ENCODE assay signal across 8 mouse cellular contexts in genomic region chr5:23418797-23419595, GRCm38 (mm10). TPM values are rescaled to one million over a fixed set of nuclear protein-coding genes. Genes with fewer than 3 reads are reported as not detected.
DNase-seq lines count a peak whose midpoint lies in the region; ATAC-seq and TF ChIP-seq lines count a peak whose summit lies in the region.

No protein-coding gene starts in this region.

- no peaks in the 10 kb centered on the region for H3K36me3 ChIP-seq in testis, adult 2 months (ENCODE audit: control insufficient read depth, insufficient read depth, low read length)
- peaks cover 9% of the 10 kb centered on the region; the same call in 1 of the 2 replicates for H3K36me3 ChIP-seq in intestine, postnatal 0 days (ENCODE audit: control insufficient read depth, insufficient read depth)
- peaks cover 6% of the 10 kb centered on the region; the same call in 1 of the 2 replicates for H3K36me3 ChIP-seq in neural tube, embryonic 14.5 days (ENCODE audit: control insufficient read depth, insufficient read depth, low read length)

- no peaks in the 10 kb centered on the region for H3K27me3 ChIP-seq in testis, adult 2 months (ENCODE audit: control insufficient read depth, insufficient read depth, low read length)
- no peaks in the 10 kb centered on the region for H3K27me3 ChIP-seq in intestine, postnatal 0 days (replicated peaks; ENCODE audit: control insufficient read depth, insufficient read depth, low read length)
- H3K27me3 ChIP-seq in neural tube, embryonic 14.5 days (ENCODE audit: control insufficient read depth, insufficient read depth, low read length): no peaks in the 10 kb centered on the region

- H3K4me3 ChIP-seq in testis, adult 2 months (ENCODE audit: control insufficient read depth, low read depth, low read length): peak overlapping the region; percentile 89; the same call in 1 of the 2 replicates
- peak overlapping the region; percentile 60 for H3K4me3 ChIP-seq in intestine, postnatal 0 days (ENCODE audit: low read depth, low read length)
- peak overlapping the region; percentile 36 for H3K4me3 ChIP-seq in neural tube, embryonic 14.5 days (ENCODE audit: low read depth, low read length)

- H3K9me3 ChIP-seq in intestine, postnatal 0 days (ENCODE audit: control insufficient read depth): no peaks in the 10 kb centered on the region
- no peaks in the 10 kb centered on the region for H3K9me3 ChIP-seq in neural tube, embryonic 14.5 days (ENCODE audit: control insufficient read depth, low read length)

- WGBS in intestine, postnatal 0 days: 4% methylated on average over 18 of the region's 18 CpGs
- 2% methylated on average over 18 of the region's 18 CpGs for WGBS in neural tube, embryonic 14.5 days

- H3K4me1 ChIP-seq in testis, adult 2 months (ENCODE audit: control insufficient read depth, insufficient read depth, low read length): peaks cover 2% of the 10 kb centered on the region; the same call in 1 of the 2 replicates
- peaks cover 12% of the 10 kb centered on the region for H3K4me1 ChIP-seq in intestine, postnatal 0 days (replicated peaks; ENCODE audit: control insufficient read depth, insufficient read depth, low read length)
- H3K4me1 ChIP-seq in neural tube, embryonic 14.5 days (ENCODE audit: control insufficient read depth, insufficient read depth, low read length): peaks cover 57% of the 10 kb centered on the region

- no peak for TF ChIP-seq CTCF in testis, adult 2 months (IDR thresholded peaks at IDR 0.05; ENCODE audit: control insufficient read depth, insufficient read depth, insufficient replicate concordance, low read depth, low read length)
- peak; percentile 55 for TF ChIP-seq CTCF in intestine, postnatal 0 days (IDR thresholded peaks at IDR 0.05; ENCODE audit: low read depth)

- 0 out of 2 replicates have a peak, but pooled peaks have one; percentile 18 for ATAC-seq in erythroblast, adult 5-6 weeks (replicated peaks; ENCODE audit: low FRiP score, poor library complexity, severe bottlenecking)
- no peak for ATAC-seq in intestine, postnatal 0 days
- ATAC-seq in neural tube, embryonic 14.5 days (ENCODE audit: low read depth): no peak

- peak overlapping the region; percentile 70 for H3K4me2 ChIP-seq in intestine, postnatal 0 days (replicated peaks; ENCODE audit: low read depth)
- H3K4me2 ChIP-seq in neural tube, embryonic 14.5 days (ENCODE audit: low read depth, low read length): peak overlapping the region; percentile 89

- TF ChIP-seq POLR2A in testis, adult 2 months (IDR thresholded peaks at IDR 0.05; ENCODE audit: control insufficient read depth, low read depth, low read length): no peak

- peak overlapping the region; percentile 25; the same call in 1 of the 2 replicates for H3K27ac ChIP-seq in testis, adult 2 months (ENCODE audit: control insufficient read depth, insufficient read depth, low read depth, low read length)
- peak overlapping the region; percentile 97 for H3K27ac ChIP-seq in intestine, postnatal 0 days (ENCODE audit: low read depth, low read length)
- H3K27ac ChIP-seq in neural tube, embryonic 14.5 days (ENCODE audit: low read depth, low read length): peak overlapping the region; percentile 87

- H3K9ac ChIP-seq in intestine, postnatal 0 days (ENCODE audit: low read depth, low read length): peak overlapping the region; percentile 80; the same call in 1 of the 2 replicates
- peak overlapping the region; percentile 75 for H3K9ac ChIP-seq in neural tube, embryonic 14.5 days (replicated peaks; ENCODE audit: low read depth, low read length)

- no peak for DNase-seq in testis, postnatal 10 days (ENCODE audit: low spot score)
- no peak for DNase-seq in gastrocnemius, postnatal 25 days
- no peak for DNase-seq in adrenal gland, adult 18-20 months (ENCODE audit: low spot score in 2 of 2)
- no peak for DNase-seq in frontal cortex, adult 2 months (ENCODE audit: extremely low spot score in 1 of 2, low spot score in 1 of 2)

RNA-seq across cellular contexts. Expression of gene Kmt2e, which starts 15.2 kb away (rescaled TPM):
- 11.2 and 13.8 TPM in 2 replicates for polyA plus RNA-seq in testis, adult 2 months (2012; rRNA removed)
- 54.5 and 85.1 TPM in 2 replicates for total RNA-seq in erythroblast, adult 5-6 weeks (2015; ENCODE audit: low replicate concordance)
- total RNA-seq in erythroblast, adult 5-6 weeks (2017; ENCODE audit: low replicate concordance): 70.8 and 88.7 TPM in 2 replicates
- 44.8 and 49.3 TPM in 2 replicates for polyA plus RNA-seq in intestine, postnatal 0 days (2015; fragmentation: Nextera tagmentation; extraction: Ambion mirVana)
- polyA plus RNA-seq in neural tube, embryonic 14.5 days (2014; fragmentation: Nextera tagmentation; extraction: Ambion mirVana): 151 TPM in 2 replicates
- total RNA-seq in gastrocnemius, postnatal 25 days (2021): 10 to 100 TPM; 20.5 to 24.2 TPM
- total RNA-seq in adrenal gland, adult 18-20 months (2021): 10 to 100 TPM; 58.3 to 69.8 TPM
- 49.7 and 51.7 TPM in 2 replicates for polyA plus RNA-seq in frontal cortex, adult 2 months (2012; rRNA removed)

Comparison
In these comparisons a context has a peak if more than half of its experiments do, and no peak if none do; other contexts are left out.
1. H3K27ac ChIP-seq: peak in every context shown above with its lines; median percentile 97 in intestine, postnatal 0 days; 87 in neural tube, embryonic 14.5 days; 25 in testis, adult 2 months.
2. H3K4me3 ChIP-seq: peak in every context shown above with its lines; median percentile 89 in testis, adult 2 months; 60 in intestine, postnatal 0 days; 36 in neural tube, embryonic 14.5 days.